Mouse (Mus musculus) midbrain, embryonic 15.5 days (tissue): ENCODE data around the gene Rpusd1. TPM values are rescaled to one million over a fixed set of nuclear protein-coding genes. Genes with fewer than 3 reads are reported as not detected.

Experiments used
- ATAC-seq: fragments of 200-750 bp; cut with Nextera tagmentation; replicated peaks from 2 replicates; pipeline ENCODE4 v1.8.0; 2017; ENCODE audit warnings: moderate TSS enrichment
- H3K27ac ChIP-seq: fragments of 300-500 bp; sonication (generic); 2 replicates; pipeline ENCODE4 v1.5.1; 2015; ENCODE audit warnings: mild to moderate bottlenecking, inconsistent platforms
- H3K27me3 ChIP-seq: fragments of 300-500 bp; sonication (generic); replicated peaks from 2 replicates; pipeline ENCODE4 v1.6.1; 2015; ENCODE audit warnings: inconsistent platforms
- H3K36me3 ChIP-seq: fragments of 300-500 bp; sonication (generic); replicated peaks from 2 replicates; pipeline ENCODE4 v1.6.1; 2015; ENCODE audit warnings: inconsistent platforms
- H3K4me1 ChIP-seq: fragments of 300-500 bp; sonication (generic); 2 replicates; pipeline ENCODE4 v1.6.1; 2015; ENCODE audit warnings: inconsistent platforms
- H3K4me2 ChIP-seq: fragments of 300-500 bp; sonication (generic); 2 replicates; pipeline ENCODE4 v1.6.1; 2015; ENCODE audit warnings: inconsistent platforms, mild to moderate bottlenecking, moderate library complexity
- H3K4me3 ChIP-seq: fragments of 300-500 bp; sonication (generic); 2 replicates; pipeline ENCODE4 v1.5.1; 2015; ENCODE audit warnings: mild to moderate bottlenecking, inconsistent platforms
- H3K9ac ChIP-seq: fragments of 300-500 bp; sonication (generic); 2 replicates; pipeline ENCODE4 v1.6.1; 2015; ENCODE audit warnings: mild to moderate bottlenecking, inconsistent platforms
- H3K9me3 ChIP-seq: fragments of 300-500 bp; sonication (generic); 2 replicates; pipeline ENCODE4 v1.6.1; 2016; ENCODE audit warnings: inconsistent platforms
- WGBS: fragments of 180-500 bp; shearing (Covaris S2); methylation state at CpG from one replicate; pipeline ENCODE4 v1.1.7; 2015; ENCODE audit warnings: mixed read lengths; 5-methylcytosine and 5-hydroxymethylcytosine counted together
- polyA plus RNA-seq: library from polyadenylated mRNA; unstranded; fragments of >200 nt; fragmentation: Nextera tagmentation; extraction: Ambion mirVana; gene quantifications from 2 replicates; pipeline ENCODE4 v1.2.1, GENCODE M21; 2015

Gene Rpusd1
- 27.7 and 30.5 TPM in 2 replicates for polyA plus RNA-seq

GRCm38 (mm10) chr17:25727265-25728008, at the start of gene Rpusd1, which contains the start of gene Chtf18:
Gene Rpusd1, plus strand, starts transcription at chr17:25727670.
Gene Chtf18, minus strand, starts transcription at chr17:25727419.
- Histone ChIP-seq H3K4me2 (peak within 1 kb of the TSS; percentile 92), H3K4me3 (peak within 1 kb of the TSS; percentile 70), H3K4me1 (peaks cover 23% of the 10 kb centered on the region), H3K27me3 (no peaks in the 10 kb centered on the region), H3K9ac (peak within 1 kb of the TSS; percentile 66), H3K36me3 (no peaks in the 10 kb centered on the region; the same call in 1 of the 2 replicates), H3K9me3 (no peaks in the 10 kb centered on the region), H3K27ac (peak within 1 kb of the TSS; percentile 60; the same call in 1 of the 2 replicates)
- ATAC-seq, result peak; percentile 98
- under 1% methylated on average over 36 of the region's 37 CpGs for WGBS

- Histone ChIP-seq H3K9me3 (no peaks in the 10 kb centered on the region), H3K4me3 (no peak overlapping the region), H3K27me3 (no peaks in the 10 kb centered on the region), H3K27ac (no peak overlapping the region), H3K4me2 (no peak overlapping the region), H3K9ac (no peak overlapping the region), H3K36me3 (no peaks in the 10 kb centered on the region), H3K4me1 (peaks cover 10% of the 10 kb centered on the region)
- whole genome bisulfite sequencing, result 56% methylated on average over 6 of the region's 6 CpGs
- no peak for ATAC-seq
These were observed 49.5 kb upstream of the Rpusd1 start for GRCm38 (mm10) chr17:25677969-25678368.

GRCm38 (mm10) chr17:25679818-25680217, 47.7 kb upstream of the Rpusd1 start:
- Histone ChIP-seq H3K4me2 (no peak overlapping the region), H3K27me3 (no peaks in the 10 kb centered on the region), H3K27ac (no peak overlapping the region), H3K36me3 (no peaks in the 10 kb centered on the region), H3K4me1 (peaks cover 10% of the 10 kb centered on the region), H3K9me3 (no peaks in the 10 kb centered on the region), H3K4me3 (no peak overlapping the region), H3K9ac (no peak overlapping the region)
- 1% methylated on average over 5 of the region's 5 CpGs for WGBS
- ATAC-seq, result no peak

DNA sequence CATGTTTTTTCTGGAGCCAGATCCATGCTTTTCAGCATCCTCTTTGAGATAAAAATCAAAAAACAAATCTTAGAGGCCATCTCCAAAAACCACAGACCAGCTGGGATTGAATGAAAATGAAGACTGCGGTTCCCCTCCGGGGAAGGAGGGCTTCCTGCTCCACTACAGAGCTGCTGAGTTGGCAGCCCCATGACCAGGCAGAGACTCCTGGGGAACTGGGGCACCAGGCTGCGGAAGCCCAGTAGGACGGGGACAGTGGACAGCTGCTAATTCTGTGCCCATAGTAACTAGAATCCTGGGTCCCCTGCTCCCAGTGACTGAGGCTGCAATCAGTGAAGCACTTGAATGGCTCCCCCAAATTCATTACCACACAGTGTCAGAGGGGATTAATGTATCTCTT, 45.8 kb upstream of the Rpusd1 start:
- ATAC-seq, result no peak
- Histone ChIP-seq H3K4me2 (no peak overlapping the region), H3K27me3 (no peaks in the 10 kb centered on the region), H3K9ac (no peak overlapping the region), H3K9me3 (no peaks in the 10 kb centered on the region), H3K36me3 (no peaks in the 10 kb centered on the region), H3K27ac (no peak overlapping the region), H3K4me3 (no peak overlapping the region), H3K4me1 (peaks cover 10% of the 10 kb centered on the region)
- 77% methylated on average over 4 of the region's 4 CpGs for WGBS

- H3K4me3 ChIP-seq, result no peak overlapping the region
- H3K4me2 ChIP-seq, result no peak overlapping the region
- 0 out of 2 replicates have a peak, but pooled peaks cover 3% of the 10 kb centered on the region for H3K4me1 ChIP-seq
- ATAC-seq, result no peak
- no peaks in the 10 kb centered on the region for H3K36me3 ChIP-seq
- H3K9me3 ChIP-seq, result no peaks in the 10 kb centered on the region
- H3K27ac ChIP-seq, result no peak overlapping the region
- no peak overlapping the region for H3K9ac ChIP-seq
- 53% methylated on average over 7 of the region's 7 CpGs for WGBS
- no peaks in the 10 kb centered on the region for H3K27me3 ChIP-seq
These were observed 41.1 kb upstream of the Rpusd1 start for GRCm38 (mm10) chr17:25686323-25686722.

DNA sequence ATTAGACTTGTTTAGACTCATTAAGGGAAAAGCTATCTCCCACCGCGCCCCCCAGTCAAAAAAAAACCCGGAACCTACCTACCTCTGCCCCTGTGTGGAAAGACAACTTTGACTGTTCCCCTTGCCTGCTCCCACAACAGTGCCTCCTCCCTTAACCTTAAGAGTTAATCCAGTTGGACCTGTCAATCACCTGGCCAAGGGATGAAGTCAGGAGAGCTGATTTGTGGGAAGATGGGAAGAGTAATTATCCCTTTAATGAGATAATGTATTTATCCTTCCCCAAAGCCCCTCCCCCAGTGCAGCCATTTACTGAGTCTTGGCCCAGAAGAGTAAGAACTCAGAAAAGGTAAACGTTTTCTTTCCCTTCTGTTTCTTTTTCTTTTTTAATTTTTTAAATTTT, 38.5 kb upstream of the Rpusd1 start:
- Histone ChIP-seq H3K9me3 (no peaks in the 10 kb centered on the region), H3K36me3 (no peaks in the 10 kb centered on the region)
- WGBS, result 77% methylated on average over 4 of the region's 4 CpGs

GRCm38 (mm10) chr17:25696263-25696662, 31.2 kb upstream of the Rpusd1 start:
- no peaks in the 10 kb centered on the region for H3K9me3 ChIP-seq
- 0 out of 2 replicates have a peak, but pooled peaks cover 6% of the 10 kb centered on the region for H3K27me3 ChIP-seq
- no peak for ATAC-seq
- no peaks in the 10 kb centered on the region for H3K36me3 ChIP-seq
- no peak overlapping the region for H3K9ac ChIP-seq
- WGBS, result 41% methylated on average over 1 of the region's 1 CpGs
- no peak overlapping the region for H3K4me2 ChIP-seq
- no peaks in the 10 kb centered on the region for H3K4me1 ChIP-seq
- H3K4me3 ChIP-seq, result no peak overlapping the region
- H3K27ac ChIP-seq, result no peak overlapping the region

More for the DNA sequence above, 38.5 kb upstream of the Rpusd1 start:
- Histone ChIP-seq H3K27ac (no peak overlapping the region), H3K4me3 (no peak overlapping the region), H3K9ac (no peak overlapping the region), H3K27me3 (no peaks in the 10 kb centered on the region), H3K4me2 (no peak overlapping the region), H3K4me1 (0 out of 2 replicates have a peak, but pooled peaks cover 3% of the 10 kb centered on the region)
- no peak for ATAC-seq

- Histone ChIP-seq H3K9ac (no peak overlapping the region), H3K27ac (no peak overlapping the region), H3K27me3 (0 out of 2 replicates have a peak, but pooled peaks cover 6% of the 10 kb centered on the region), H3K4me1 (no peaks in the 10 kb centered on the region), H3K4me3 (no peak overlapping the region), H3K4me2 (no peak overlapping the region), H3K36me3 (no peaks in the 10 kb centered on the region), H3K9me3 (no peaks in the 10 kb centered on the region)
- 0 out of 2 replicates have a peak, but pooled peaks have one; percentile 48 for ATAC-seq
- 11% methylated on average over 7 of the region's 7 CpGs for WGBS
These were observed 29.0 kb upstream of the Rpusd1 start for GRCm38 (mm10) chr17:25698446-25698845.

GRCm38 (mm10) chr17:25700863-25701496, 26.5 kb upstream of the Rpusd1 start:
- Histone ChIP-seq H3K4me1 (no peaks in the 10 kb centered on the region), H3K4me2 (no peak overlapping the region), H3K27ac (no peak overlapping the region), H3K4me3 (no peak overlapping the region), H3K36me3 (no peaks in the 10 kb centered on the region), H3K27me3 (0 out of 2 replicates have a peak, but pooled peaks cover 6% of the 10 kb centered on the region), H3K9me3 (no peaks in the 10 kb centered on the region), H3K9ac (no peak overlapping the region)
- 59% methylated on average over 9 of the region's 9 CpGs for WGBS
- ATAC-seq, result no peak

GRCm38 (mm10) chr17:25709994-25710393, 17.5 kb upstream of the Rpusd1 start:
- H3K4me3 ChIP-seq, result no peak overlapping the region

GRCm38 (mm10) chr17:25711136-25711535, 16.3 kb upstream of the Rpusd1 start:
- ATAC-seq, result no peak
- H3K4me3 ChIP-seq, result no peak overlapping the region
- no peak overlapping the region for H3K4me2 ChIP-seq
- WGBS, result 78% methylated on average over 4 of the region's 4 CpGs
- no peaks in the 10 kb centered on the region for H3K9me3 ChIP-seq
- H3K36me3 ChIP-seq, result no peaks in the 10 kb centered on the region
- H3K4me1 ChIP-seq, result no peaks in the 10 kb centered on the region
- no peak overlapping the region for H3K27ac ChIP-seq
- H3K27me3 ChIP-seq, result peaks cover 4% of the 10 kb centered on the region
- H3K9ac ChIP-seq, result no peak overlapping the region

More at GRCm38 (mm10) chr17:25709994-25710393, 17.5 kb upstream of the Rpusd1 start:
- no peaks in the 10 kb centered on the region for H3K4me1 ChIP-seq
- no peak for ATAC-seq
- no peaks in the 10 kb centered on the region for H3K9me3 ChIP-seq
- WGBS, result 93% methylated on average over 2 of the region's 2 CpGs
- H3K9ac ChIP-seq, result no peak overlapping the region
- H3K36me3 ChIP-seq, result no peaks in the 10 kb centered on the region
- H3K4me2 ChIP-seq, result no peak overlapping the region
- H3K27ac ChIP-seq, result no peak overlapping the region
- no peaks in the 10 kb centered on the region for H3K27me3 ChIP-seq

- no peaks in the 10 kb centered on the region for H3K9me3 ChIP-seq
- no peak overlapping the region for H3K4me2 ChIP-seq
- no peak for ATAC-seq
- no peak overlapping the region for H3K4me3 ChIP-seq
- WGBS, result 54% methylated on average over 3 of the region's 3 CpGs
- H3K27ac ChIP-seq, result no peak overlapping the region
- peaks cover 7% of the 10 kb centered on the region for H3K4me1 ChIP-seq
- no peaks in the 10 kb centered on the region for H3K36me3 ChIP-seq
- H3K27me3 ChIP-seq, result peaks cover 27% of the 10 kb centered on the region
- no peak overlapping the region for H3K9ac ChIP-seq
These were observed 11.8 kb upstream of the Rpusd1 start for GRCm38 (mm10) chr17:25715627-25716026.
